Mouse (Mus musculus) heart, adult 2 months (tissue): ENCODE measurements at regions not wholly inside any gene's neighbourhood (a gene's known extent, or its start where the extent isn't known, plus 50 kb on each side); places are given as distances from the start of the nearest gene placed in this dataset.
"Not testable (repeated sequence)": the region's sequence is repeated elsewhere in the genome, so short reads cannot be mapped to it uniquely, and the experiment has no call there.

Experiments used
- CTCF ChIP-seq: fragments of 200-600 bp; IDR thresholded peaks from 2 replicates; pipeline ENCODE4 v1.8.1; 2022; ENCODE audit warnings: antibody characterized with exemption, mild to moderate bottlenecking, moderate library complexity
- POLR2A ChIP-seq: fragments of 200-500 bp; IDR thresholded peaks from 2 replicates; pipeline ENCODE4 v1.6.1; 2011; ENCODE audit warnings: mild to moderate bottlenecking, low read depth, low read length, control low read depth; ENCODE audit not compliant: insufficient read depth

DNA sequence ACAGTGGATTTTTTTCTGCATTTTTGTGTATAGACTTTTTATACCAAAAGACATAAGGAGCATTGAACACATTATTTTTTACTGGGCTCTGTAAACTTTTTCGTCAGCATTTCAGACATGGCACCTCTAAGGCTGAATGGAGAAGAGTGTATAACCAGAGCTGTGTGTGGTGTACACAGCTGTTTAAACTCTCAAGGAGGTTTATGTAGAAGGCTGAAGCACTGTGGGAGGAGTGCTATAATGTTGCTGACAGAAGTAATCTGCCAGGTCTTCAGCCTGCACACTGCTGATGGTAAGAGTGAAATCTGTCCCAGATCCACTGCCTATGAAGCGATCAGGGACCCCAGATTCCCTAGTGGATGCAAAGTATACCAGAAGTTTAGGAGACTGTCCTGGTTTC, 575.4 kb downstream of the Rpia start:
- not testable (repeated sequence) for TF ChIP-seq POLR2A, CTCF
